Mouse (Mus musculus): ENCODE measurements at regions not wholly inside any gene's neighbourhood (a gene's known extent, or its start where the extent isn't known, plus 50 kb on each side); places are given as distances from the start of the nearest gene placed in this dataset.

- Histone ChIP-seq H3K4me2 (ENCODE audit: low read depth, severe bottlenecking) (no peak overlapping the region), H3K9ac (ENCODE audit: low read length) (no peak overlapping the region), H3K4me3 (ENCODE audit: low read depth, low read length) (no peak overlapping the region), H3K9me3 (ENCODE audit: control insufficient read depth, low read length) (no peaks in the 10 kb centered on the region), H3K36me3 (ENCODE audit: control insufficient read depth, insufficient read depth, low read length) (no peaks in the 10 kb centered on the region), H3K4me1 (ENCODE audit: control insufficient read depth, insufficient read depth, low read length) (peaks cover 39% of the 10 kb centered on the region), H3K27me3 (ENCODE audit: control insufficient read depth, insufficient read depth, low read length) (no peaks in the 10 kb centered on the region), H3K27ac (replicated peaks; ENCODE audit: low read depth, low read length) (no peak overlapping the region)
- ATAC-seq (ENCODE audit: insufficient number of reproducible peaks, low FRiP score, low TSS enrichment, low read depth): no peak
- DNase-seq (ENCODE audit: low spot score): no peak
- 89% methylated on average over 5 of the region's 5 CpGs for WGBS
These were observed 55.5 kb upstream of the Boc start for GRCm38 (mm10) chr16:44614235-44614634.

DNA sequence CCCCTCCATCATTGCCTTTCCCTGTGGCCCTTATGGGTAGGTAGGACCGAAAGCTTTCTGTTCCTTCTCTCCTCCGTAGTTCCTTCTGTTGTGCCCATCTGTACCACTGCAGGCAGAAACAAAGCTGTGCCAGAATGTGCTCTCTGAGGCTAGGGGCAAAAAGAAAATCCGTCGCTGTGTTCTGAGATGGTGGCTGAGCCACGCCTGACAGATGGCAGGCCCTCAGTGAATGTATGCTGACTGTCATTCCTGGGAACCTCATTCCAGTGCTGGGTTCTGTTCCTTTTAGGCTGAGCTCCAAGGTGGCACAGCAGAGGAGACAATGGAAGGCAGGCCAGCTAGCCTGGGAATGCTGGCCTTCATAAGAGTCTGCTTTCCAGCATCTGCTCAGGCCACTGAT, 54.0 kb upstream of the Boc start:
- Histone ChIP-seq H3K4me1 (ENCODE audit: control insufficient read depth, insufficient read depth, low read length) (peaks cover 32% of the 10 kb centered on the region), H3K36me3 (ENCODE audit: control insufficient read depth, insufficient read depth, low read length) (no peaks in the 10 kb centered on the region), H3K9me3 (ENCODE audit: control insufficient read depth, low read length) (no peaks in the 10 kb centered on the region), H3K27me3 (ENCODE audit: control insufficient read depth, insufficient read depth, low read length) (no peaks in the 10 kb centered on the region), H3K4me3 (ENCODE audit: low read depth, low read length) (no peak overlapping the region), H3K4me2 (ENCODE audit: low read depth, severe bottlenecking) (no peak overlapping the region), H3K9ac (ENCODE audit: low read length) (no peak overlapping the region), H3K27ac (replicated peaks; ENCODE audit: low read depth, low read length) (no peak overlapping the region)
- no peak for ATAC-seq (ENCODE audit: insufficient number of reproducible peaks, low FRiP score, low TSS enrichment, low read depth)
- DNase-seq (ENCODE audit: low spot score): no peak
- WGBS: 76% methylated on average over 5 of the region's 5 CpGs

DNA sequence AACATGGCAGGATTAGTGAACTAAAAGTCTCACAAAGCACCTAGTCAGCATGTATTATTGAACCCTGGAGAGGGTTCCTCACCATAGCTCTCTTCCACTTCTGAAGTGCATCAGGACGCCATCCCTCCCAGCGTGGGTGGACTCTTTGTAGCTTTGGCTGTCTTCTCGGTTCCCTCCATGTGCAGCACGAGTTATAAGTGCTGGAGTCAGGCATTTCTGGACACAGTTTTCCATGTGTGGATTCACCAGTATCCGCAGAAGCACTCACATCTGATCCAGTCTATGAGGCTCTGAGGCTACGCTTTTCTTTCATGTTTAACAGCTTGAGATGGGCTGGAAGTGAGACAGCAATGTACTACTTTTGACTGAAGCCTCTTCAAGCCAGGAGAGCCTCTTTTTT, 52.8 kb upstream of the Boc start:
- Histone ChIP-seq H3K27me3 (ENCODE audit: control insufficient read depth, insufficient read depth, low read length) (no peaks in the 10 kb centered on the region), H3K9me3 (ENCODE audit: control insufficient read depth, low read length) (no peaks in the 10 kb centered on the region), H3K4me2 (ENCODE audit: low read depth, severe bottlenecking) (no peak overlapping the region), H3K9ac (ENCODE audit: low read length) (no peak overlapping the region), H3K4me1 (ENCODE audit: control insufficient read depth, insufficient read depth, low read length) (peaks cover 21% of the 10 kb centered on the region), H3K4me3 (ENCODE audit: low read depth, low read length) (no peak overlapping the region), H3K36me3 (ENCODE audit: control insufficient read depth, insufficient read depth, low read length) (no peaks in the 10 kb centered on the region), H3K27ac (replicated peaks; ENCODE audit: low read depth, low read length) (no peak overlapping the region)
- DNase-seq (ENCODE audit: low spot score): no peak
- ATAC-seq (ENCODE audit: insufficient number of reproducible peaks, low FRiP score, low TSS enrichment, low read depth): no peak
- WGBS: 90% methylated on average over 6 of the region's 6 CpGs

GRCm38 (mm10) chr16:44608586-44608985, 49.9 kb upstream of the Boc start:
- H3K27ac ChIP-seq (replicated peaks; ENCODE audit: low read depth, low read length): no peak overlapping the region
- H3K9me3 ChIP-seq (ENCODE audit: control insufficient read depth, low read length): no peaks in the 10 kb centered on the region
- no peak overlapping the region for H3K4me2 ChIP-seq (ENCODE audit: low read depth, severe bottlenecking)
- no peak for DNase-seq (ENCODE audit: low spot score)
- peaks cover 13% of the 10 kb centered on the region for H3K4me1 ChIP-seq (ENCODE audit: control insufficient read depth, insufficient read depth, low read length)
- no peak overlapping the region for H3K9ac ChIP-seq (ENCODE audit: low read length)
- 95% methylated on average over 1 of the region's 1 CpGs for WGBS
- no peak overlapping the region for H3K4me3 ChIP-seq (ENCODE audit: low read depth, low read length)
- no peaks in the 10 kb centered on the region for H3K36me3 ChIP-seq (ENCODE audit: control insufficient read depth, insufficient read depth, low read length)
- H3K27me3 ChIP-seq (ENCODE audit: control insufficient read depth, insufficient read depth, low read length): no peaks in the 10 kb centered on the region
- ATAC-seq (ENCODE audit: insufficient number of reproducible peaks, low FRiP score, low TSS enrichment, low read depth): no peak

Measured in limb, embryonic 11.5 days (tissue).